Mouse (Mus musculus) liver, postnatal 0 days (tissue): ENCODE results near the gene Zdhhc13. TPM values are rescaled to one million over a fixed set of nuclear protein-coding genes. Genes with fewer than 3 reads are reported as not detected.

Source experiments
- ATAC-seq: fragments of 200-750 bp; cut with Nextera tagmentation; 2 replicates; pipeline ENCODE4 v1.8.0; 2017; ENCODE audit warnings: mild to moderate bottlenecking, moderate library complexity
- DNase-seq: peaks from one replicate; pipeline ENCODE4 v3.0.0-alpha.2; 2016
- H3K27ac ChIP-seq: fragments of 300-500 bp; sonication (generic); 2 replicates; pipeline ENCODE4 v1.5.1; 2014; ENCODE audit warnings: antibody characterized with exemption, moderate library complexity, mild to moderate bottlenecking, low read depth
- H3K27me3 ChIP-seq: fragments of 300-500 bp; sonication (generic); 2 replicates; pipeline ENCODE4 v1.6.1; 2014; ENCODE audit warnings: low read length, control low read depth, mixed read lengths; ENCODE audit not compliant: insufficient read depth
- H3K36me3 ChIP-seq: fragments of 300-500 bp; sonication (generic); replicated peaks from 2 replicates; pipeline ENCODE4 v1.6.1; 2014; ENCODE audit warnings: mild to moderate bottlenecking, control low read depth, low read length, moderate library complexity, mixed read lengths; ENCODE audit not compliant: insufficient read depth
- H3K4me1 ChIP-seq: fragments of 300-500 bp; sonication (generic); 2 replicates; pipeline ENCODE4 v1.6.1; 2014; ENCODE audit warnings: antibody characterized with exemption, mild to moderate bottlenecking, control low read depth; ENCODE audit not compliant: insufficient read depth
- H3K4me2 ChIP-seq: fragments of 300-500 bp; sonication (generic); 2 replicates; pipeline ENCODE4 v1.6.1; 2014; ENCODE audit warnings: low read depth, mild to moderate bottlenecking, low read length, moderate library complexity, mixed read lengths
- H3K4me3 ChIP-seq: fragments of 300-500 bp; sonication (generic); 2 replicates; pipeline ENCODE4 v1.5.1; 2014; ENCODE audit warnings: low read depth, low read length
- H3K9ac ChIP-seq: fragments of 300-500 bp; sonication (generic); replicated peaks from 2 replicates; pipeline ENCODE4 v1.6.1; 2014; ENCODE audit warnings: mild to moderate bottlenecking, moderate library complexity
- H3K9me3 ChIP-seq: fragments of 300-500 bp; sonication (generic); 2 replicates; pipeline ENCODE4 v1.6.1; 2016; ENCODE audit warnings: mild to moderate bottlenecking, control low read depth, low read length, mixed read lengths
- CTCF ChIP-seq: sonication (generic); IDR thresholded peaks from 2 replicates; pipeline ENCODE4 v1.5.1; 2016; ENCODE audit warnings: antibody characterized with exemption, low read depth
- EP300 ChIP-seq: IDR thresholded peaks from 2 replicates; pipeline ENCODE4 v1.6.1; 2016; ENCODE audit warnings: antibody characterized with exemption, low read depth, mild to moderate bottlenecking
- WGBS: fragments of 180-500 bp; shearing (Covaris S2); extraction: QIAGEN DNeasy Blood & Tissue Kit; methylation state at CpG from one replicate; pipeline ENCODE4 v1.1.7; 2014; ENCODE audit not compliant: insufficient replicate concordance; 5-methylcytosine and 5-hydroxymethylcytosine counted together
- polyA plus RNA-seq: library from polyadenylated mRNA; unstranded; fragments of >200 nt; fragmentation: Nextera tagmentation; extraction: Ambion mirVana; gene quantifications from 2 replicates; pipeline ENCODE4 v1.2.1, GENCODE M21; 2015

The Zdhhc13 gene
- polyA plus RNA-seq, 1 experiment from 2014 or later: 10.3 TPM

GRCm38 (mm10) chr7:48824671-48825070 is 35.9 kb downstream of the Zdhhc13 start:
- H3K4me3 ChIP-seq: no peak overlapping the region
- no peak overlapping the region for H3K27ac ChIP-seq
- H3K4me1 ChIP-seq: no peaks in the 10 kb centered on the region
- DNase-seq: no peak
- no peaks in the 10 kb centered on the region for H3K27me3 ChIP-seq
- TF ChIP-seq EP300: no peak
- TF ChIP-seq CTCF: no peak
- H3K36me3 ChIP-seq: peaks cover 50% of the 10 kb centered on the region
- H3K9ac ChIP-seq: no peak overlapping the region
- no peak overlapping the region for H3K4me2 ChIP-seq
- WGBS: 81% methylated on average over 1 of the region's 1 CpGs
- no peak for ATAC-seq
- H3K9me3 ChIP-seq: no peaks in the 10 kb centered on the region

- H3K4me1 ChIP-seq: no peaks in the 10 kb centered on the region
- no peaks in the 10 kb centered on the region for H3K27me3 ChIP-seq
- no peak overlapping the region for H3K9ac ChIP-seq
- no peak overlapping the region for H3K4me2 ChIP-seq
- peaks cover 48% of the 10 kb centered on the region for H3K36me3 ChIP-seq
- TF ChIP-seq CTCF (no peak), EP300 (no peak)
- no peak overlapping the region for H3K4me3 ChIP-seq
- DNase-seq (no peak), ATAC-seq (no peak)
- H3K9me3 ChIP-seq: no peaks in the 10 kb centered on the region
- no peak overlapping the region for H3K27ac ChIP-seq
- 81% methylated on average over 6 of the region's 6 CpGs for WGBS
Observed at GRCm38 (mm10) chr7:48825170-48825569, 36.4 kb downstream of the Zdhhc13 start.

- Histone ChIP-seq H3K36me3 (peaks cover 25% of the 10 kb centered on the region), H3K4me1 (no peaks in the 10 kb centered on the region), H3K4me2 (no peak overlapping the region), H3K9me3 (no peaks in the 10 kb centered on the region), H3K4me3 (no peak overlapping the region), H3K27ac (no peak overlapping the region), H3K9ac (no peak overlapping the region), H3K27me3 (no peaks in the 10 kb centered on the region)
- DNase-seq: no peak
- no peak for ATAC-seq
- TF ChIP-seq CTCF (no peak), EP300 (no peak)
- WGBS: 64% methylated on average over 5 of the region's 5 CpGs
Observed at GRCm38 (mm10) chr7:48829177-48829910, 40.5 kb downstream of the Zdhhc13 start.

- Histone ChIP-seq H3K36me3 (peaks cover 20% of the 10 kb centered on the region), H3K9me3 (no peaks in the 10 kb centered on the region), H3K4me2 (no peak overlapping the region), H3K27me3 (no peaks in the 10 kb centered on the region), H3K27ac (no peak overlapping the region), H3K9ac (no peak overlapping the region), H3K4me3 (no peak overlapping the region), H3K4me1 (no peaks in the 10 kb centered on the region)
- no peak for TF ChIP-seq EP300
- TF ChIP-seq CTCF: no peak
- 46% methylated on average over 2 of the region's 2 CpGs for WGBS
- ATAC-seq (no peak), DNase-seq (no peak)
Observed at GRCm38 (mm10) chr7:48830395-48830794, 41.6 kb downstream of the Zdhhc13 start.

- ATAC-seq: no peak
- Histone ChIP-seq H3K27ac (no peak overlapping the region), H3K4me2 (no peak overlapping the region), H3K36me3 (peaks cover 1% of the 10 kb centered on the region; the same call in 1 of the 2 replicates), H3K9ac (no peak overlapping the region), H3K4me1 (no peaks in the 10 kb centered on the region), H3K9me3 (no peaks in the 10 kb centered on the region), H3K27me3 (no peaks in the 10 kb centered on the region), H3K4me3 (no peak overlapping the region)
- WGBS: 33% methylated on average over 1 of the region's 1 CpGs
- TF ChIP-seq EP300: no peak
- DNase-seq: no peak
Observed at GRCm38 (mm10) chr7:48832735-48833134, 43.9 kb downstream of the Zdhhc13 start.

- Histone ChIP-seq H3K4me1 (no peaks in the 10 kb centered on the region), H3K36me3 (no peaks in the 10 kb centered on the region), H3K9ac (no peak overlapping the region), H3K27ac (no peak overlapping the region), H3K27me3 (no peaks in the 10 kb centered on the region), H3K4me3 (no peak overlapping the region), H3K9me3 (no peaks in the 10 kb centered on the region), H3K4me2 (no peak overlapping the region)
- no peak for TF ChIP-seq CTCF
- no peak for TF ChIP-seq EP300
- DNase-seq (no peak), ATAC-seq (no peak)
- WGBS: 57% methylated on average over 4 of the region's 4 CpGs
Observed at GRCm38 (mm10) chr7:48834371-48834970, 45.7 kb downstream of the Zdhhc13 start.
